Mouse (Mus musculus): ENCODE data around the gene Vti1a. TPM values are rescaled to one million over a fixed set of nuclear protein-coding genes. Genes with fewer than 3 reads are reported as not detected.

Vti1a gene
- polyA plus RNA-seq, 1 experiment from 2014 or later: 28.4 TPM

DNA sequence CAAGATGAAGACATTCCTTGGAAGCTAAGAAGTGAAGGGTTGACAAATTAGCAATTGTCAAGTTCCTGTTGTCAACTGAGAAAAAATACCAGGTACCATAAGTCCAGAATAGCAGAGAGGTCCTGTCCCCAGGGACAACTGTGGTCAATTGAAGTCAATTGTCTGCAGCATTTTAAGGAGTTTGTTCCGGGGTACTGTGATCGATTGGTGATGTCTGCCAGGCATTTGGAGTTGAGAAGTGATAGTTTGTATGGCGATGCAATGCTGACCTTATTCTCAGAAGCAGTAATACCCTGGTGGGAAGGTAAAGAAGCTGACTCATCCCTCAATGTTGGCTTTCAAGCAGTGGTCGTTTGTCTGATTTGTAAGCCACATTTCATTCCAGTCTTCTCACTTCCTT is 170.4 kb downstream of the Vti1a start:
- no peak overlapping the region for H3K27ac ChIP-seq (ENCODE audit: low read depth, low read length)
- DNase-seq (ENCODE audit: low spot score) (no peak), ATAC-seq (replicated peaks; ENCODE audit: low FRiP score) (no peak)
- 76% methylated on average over 4 of the region's 4 CpGs for WGBS
- H3K4me3 ChIP-seq (ENCODE audit: low read depth, low read length): no peak overlapping the region
- peaks cover 11% of the 10 kb centered on the region; the same call in 1 of the 2 replicates for H3K4me1 ChIP-seq (replicated peaks; ENCODE audit: control insufficient read depth, insufficient read depth, low read length)
- no peak overlapping the region for H3K4me2 ChIP-seq (ENCODE audit: low read depth, low read length, severe bottlenecking)
- no peaks in the 10 kb centered on the region for H3K27me3 ChIP-seq (ENCODE audit: control insufficient read depth, insufficient read depth, low read length)
- no peak overlapping the region for H3K9ac ChIP-seq (ENCODE audit: low read length)
- no peaks in the 10 kb centered on the region for H3K9me3 ChIP-seq (ENCODE audit: control insufficient read depth, low read length)
- no peaks in the 10 kb centered on the region for H3K36me3 ChIP-seq (ENCODE audit: control insufficient read depth, insufficient read depth, low read length)

DNA sequence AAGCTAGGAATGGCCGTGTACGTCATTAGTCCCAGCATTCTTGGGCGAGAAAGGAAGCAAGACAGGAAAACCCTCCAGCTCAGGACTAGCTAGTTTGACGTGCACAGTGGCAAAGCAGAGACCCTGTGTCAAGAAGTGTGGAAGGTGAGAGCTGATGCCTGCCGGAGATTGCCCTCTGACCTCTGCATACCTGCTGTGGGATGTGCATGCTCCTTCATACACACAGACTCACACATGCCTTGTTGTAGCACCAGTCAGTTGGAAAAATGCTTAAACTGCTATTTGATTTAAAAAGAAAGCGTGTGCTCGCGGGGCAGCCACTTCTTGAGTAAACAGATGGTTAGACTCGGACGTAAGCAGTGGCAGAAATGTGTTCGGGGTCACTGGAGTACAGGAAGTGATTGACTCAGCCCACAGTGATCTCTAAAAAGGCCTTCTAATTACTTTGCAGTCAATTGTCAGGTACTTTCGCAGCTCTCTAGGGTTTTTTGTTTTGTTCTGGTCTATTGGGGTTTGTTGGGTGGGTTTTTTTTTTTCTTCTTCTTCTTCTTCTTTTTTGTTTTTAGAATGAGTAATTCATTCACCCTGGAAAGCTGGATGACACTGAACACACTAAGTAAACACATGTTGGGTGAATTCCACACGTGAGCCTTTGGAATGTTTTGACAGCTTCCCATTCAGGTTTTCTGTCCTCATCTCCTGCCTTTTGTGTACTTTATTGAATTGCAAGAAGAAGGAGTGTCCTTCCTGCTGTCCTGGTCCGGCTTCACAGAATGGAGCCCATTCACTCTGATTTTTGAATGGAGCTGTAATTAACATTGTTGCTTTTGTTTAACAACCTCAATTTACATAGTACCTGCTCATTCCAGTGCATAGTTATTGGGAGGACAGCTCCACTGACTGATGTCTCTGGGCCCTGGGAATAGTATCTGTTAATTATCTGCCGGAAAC is 175.3 kb downstream of the Vti1a start:
- Histone ChIP-seq H3K27me3 (ENCODE audit: control insufficient read depth, insufficient read depth, low read length) (peaks cover 6% of the 10 kb centered on the region; the same call in 1 of the 2 replicates), H3K4me3 (ENCODE audit: low read depth, low read length) (no peak overlapping the region), H3K9ac (ENCODE audit: low read length) (no peak overlapping the region), H3K27ac (ENCODE audit: low read depth, low read length) (no peak overlapping the region), H3K36me3 (ENCODE audit: control insufficient read depth, insufficient read depth, low read length) (no peaks in the 10 kb centered on the region), H3K4me2 (ENCODE audit: low read depth, low read length, severe bottlenecking) (no peak overlapping the region), H3K9me3 (ENCODE audit: control insufficient read depth, low read length) (no peaks in the 10 kb centered on the region), H3K4me1 (replicated peaks; ENCODE audit: control insufficient read depth, insufficient read depth, low read length) (peaks cover 12% of the 10 kb centered on the region)
- DNase-seq (ENCODE audit: low spot score) (no peak), ATAC-seq (replicated peaks; ENCODE audit: low FRiP score) (peak; percentile 55; the same call in 1 of the 2 replicates)
- 20% methylated on average over 15 of the region's 15 CpGs for WGBS

DNA sequence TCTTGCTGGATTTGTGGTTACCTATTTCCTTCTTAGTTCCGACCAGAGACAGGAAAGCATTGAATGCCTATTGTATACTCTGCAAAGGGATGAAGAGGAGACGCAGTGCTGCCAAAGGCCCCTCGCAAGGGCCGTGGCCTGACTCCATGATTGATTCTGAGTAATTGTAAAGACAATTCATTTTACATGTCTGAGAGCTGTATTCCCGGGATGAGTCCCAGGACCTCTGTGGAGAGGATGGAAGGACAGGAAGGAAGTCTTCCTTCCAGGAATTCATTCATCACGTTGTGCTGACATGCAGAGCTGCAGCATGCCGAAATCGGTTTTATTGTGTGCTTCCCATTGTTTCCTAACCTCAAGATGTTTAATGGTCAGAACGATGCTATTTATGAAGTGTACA is 180.2 kb downstream of the Vti1a start:
- peaks cover 6% of the 10 kb centered on the region; the same call in 1 of the 2 replicates for H3K27me3 ChIP-seq (ENCODE audit: control insufficient read depth, insufficient read depth, low read length)
- 82% methylated on average over 9 of the region's 9 CpGs for WGBS
- ATAC-seq (replicated peaks; ENCODE audit: low FRiP score): no peak
- H3K27ac ChIP-seq (ENCODE audit: low read depth, low read length): no peak overlapping the region
- H3K4me2 ChIP-seq (ENCODE audit: low read depth, low read length, severe bottlenecking): no peak overlapping the region
- no peaks in the 10 kb centered on the region for H3K36me3 ChIP-seq (ENCODE audit: control insufficient read depth, insufficient read depth, low read length)
- H3K9me3 ChIP-seq (ENCODE audit: control insufficient read depth, low read length): no peaks in the 10 kb centered on the region
- peaks cover 9% of the 10 kb centered on the region for H3K4me1 ChIP-seq (replicated peaks; ENCODE audit: control insufficient read depth, insufficient read depth, low read length)
- H3K9ac ChIP-seq (ENCODE audit: low read length): no peak overlapping the region
- H3K4me3 ChIP-seq (ENCODE audit: low read depth, low read length): no peak overlapping the region
- no peak for DNase-seq (ENCODE audit: low spot score)

DNA sequence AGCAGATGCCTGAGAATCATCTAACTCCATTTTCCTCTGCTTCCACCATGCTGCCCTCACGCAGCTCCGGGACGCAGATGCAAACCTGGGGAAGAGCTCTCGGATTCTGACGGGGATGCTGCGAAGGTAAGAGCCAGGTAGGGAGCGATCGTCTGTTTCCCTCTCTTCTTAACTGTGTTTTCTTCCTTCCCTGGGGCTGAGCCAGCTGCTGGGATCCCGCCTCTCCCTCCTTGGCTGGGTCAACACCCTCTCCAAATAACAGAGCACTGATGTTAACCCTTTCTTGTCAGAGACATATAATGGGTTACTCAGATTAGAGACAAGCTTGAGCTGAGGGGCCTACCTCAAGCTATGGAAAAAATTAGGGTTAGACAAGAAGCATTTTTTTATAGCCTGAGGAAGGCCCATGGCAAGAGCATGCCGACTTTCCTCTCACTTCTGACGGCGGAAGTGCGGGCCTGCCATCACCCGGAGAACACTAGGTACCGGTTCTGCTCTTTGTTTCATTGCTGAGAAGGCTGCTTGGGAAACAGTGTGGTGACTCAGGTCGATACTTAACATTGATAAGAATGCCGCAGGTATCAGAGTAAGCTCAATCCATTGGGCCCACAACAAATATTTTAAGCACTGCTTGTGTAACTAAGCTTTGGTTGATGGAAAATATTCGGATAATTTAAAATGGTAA is 183.2 kb downstream of the Vti1a start:
- DNase-seq (ENCODE audit: low spot score): no peak
- H3K27ac ChIP-seq (ENCODE audit: low read depth, low read length): no peak overlapping the region
- peaks cover under 1% of the 10 kb centered on the region; the same call in 1 of the 2 replicates for H3K27me3 ChIP-seq (ENCODE audit: control insufficient read depth, insufficient read depth, low read length)
- H3K4me3 ChIP-seq (ENCODE audit: low read depth, low read length): no peak overlapping the region
- 69% methylated on average over 18 of the region's 18 CpGs for WGBS
- no peak overlapping the region for H3K4me2 ChIP-seq (ENCODE audit: low read depth, low read length, severe bottlenecking)
- no peak for ATAC-seq (replicated peaks; ENCODE audit: low FRiP score)
- no peaks in the 10 kb centered on the region for H3K36me3 ChIP-seq (ENCODE audit: control insufficient read depth, insufficient read depth, low read length)
- H3K4me1 ChIP-seq (replicated peaks; ENCODE audit: control insufficient read depth, insufficient read depth, low read length): 0 out of 2 replicates have a peak, but pooled peaks cover 2% of the 10 kb centered on the region
- no peak overlapping the region for H3K9ac ChIP-seq (ENCODE audit: low read length)
- no peaks in the 10 kb centered on the region for H3K9me3 ChIP-seq (ENCODE audit: control insufficient read depth, low read length)

DNA sequence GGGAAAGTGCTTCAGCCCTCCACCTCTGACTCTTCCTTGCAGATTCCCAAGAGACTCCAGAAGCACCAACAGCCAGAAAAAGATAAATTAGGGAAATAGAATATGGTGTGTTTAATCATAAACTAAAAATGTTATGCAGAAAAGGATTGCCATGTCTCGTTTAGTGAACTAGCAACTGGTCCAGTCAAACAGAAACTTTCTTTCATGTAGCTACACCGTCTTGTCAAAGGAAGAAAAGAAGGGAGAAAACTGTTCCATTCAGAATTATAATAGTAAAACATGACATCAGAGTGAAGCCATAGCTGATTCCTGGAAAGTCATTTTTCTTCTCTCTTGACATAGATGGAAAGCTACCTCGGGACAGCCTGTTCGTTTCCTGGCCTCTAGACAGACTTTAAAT is 185.9 kb downstream of the Vti1a start:
- Histone ChIP-seq H3K4me3 (ENCODE audit: low read depth, low read length) (no peak overlapping the region), H3K9ac (ENCODE audit: low read length) (no peak overlapping the region), H3K9me3 (ENCODE audit: control insufficient read depth, low read length) (no peaks in the 10 kb centered on the region), H3K27me3 (ENCODE audit: control insufficient read depth, insufficient read depth, low read length) (no peaks in the 10 kb centered on the region), H3K4me2 (ENCODE audit: low read depth, low read length, severe bottlenecking) (no peak overlapping the region), H3K27ac (ENCODE audit: low read depth, low read length) (no peak overlapping the region), H3K4me1 (replicated peaks; ENCODE audit: control insufficient read depth, insufficient read depth, low read length) (0 out of 2 replicates have a peak, but pooled peaks cover 2% of the 10 kb centered on the region), H3K36me3 (ENCODE audit: control insufficient read depth, insufficient read depth, low read length) (no peaks in the 10 kb centered on the region; the same call in 1 of the 2 replicates)
- 65% methylated on average over 4 of the region's 4 CpGs for WGBS
- DNase-seq (ENCODE audit: low spot score) (no peak), ATAC-seq (replicated peaks; ENCODE audit: low FRiP score) (no peak)

DNA sequence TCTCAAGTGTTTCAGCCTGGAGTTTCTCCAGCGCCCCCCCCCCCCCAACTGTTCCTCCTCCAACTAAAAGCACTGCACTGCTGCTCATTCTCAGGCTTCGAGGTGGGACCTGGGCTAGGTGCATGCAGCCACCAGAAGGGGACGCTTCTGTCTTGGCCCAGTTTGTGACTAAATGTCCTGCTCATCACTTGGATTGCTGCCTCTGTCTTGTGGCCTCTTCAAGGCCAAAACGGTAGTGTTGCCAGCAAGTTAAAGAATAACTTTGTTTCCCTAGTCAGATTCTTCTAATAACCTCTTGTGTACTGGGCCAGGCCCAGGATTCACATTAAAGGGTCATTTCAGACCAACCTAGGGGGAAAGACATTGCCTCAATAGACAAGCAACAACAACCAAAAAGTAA is 187.7 kb downstream of the Vti1a start:
- H3K4me1 ChIP-seq (replicated peaks; ENCODE audit: control insufficient read depth, insufficient read depth, low read length): 0 out of 2 replicates have a peak, but pooled peaks cover 2% of the 10 kb centered on the region
- no peak for DNase-seq (ENCODE audit: low spot score)
- no peak overlapping the region for H3K4me3 ChIP-seq (ENCODE audit: low read depth, low read length)
- ATAC-seq (replicated peaks; ENCODE audit: low FRiP score): no peak
- no peak overlapping the region for H3K4me2 ChIP-seq (ENCODE audit: low read depth, low read length, severe bottlenecking)
- H3K9me3 ChIP-seq (ENCODE audit: control insufficient read depth, low read length): no peaks in the 10 kb centered on the region
- no peak overlapping the region for H3K27ac ChIP-seq (ENCODE audit: low read depth, low read length)
- H3K27me3 ChIP-seq (ENCODE audit: control insufficient read depth, insufficient read depth, low read length): no peaks in the 10 kb centered on the region
- H3K9ac ChIP-seq (ENCODE audit: low read length): no peak overlapping the region
- H3K36me3 ChIP-seq (ENCODE audit: control insufficient read depth, insufficient read depth, low read length): no peaks in the 10 kb centered on the region; the same call in 1 of the 2 replicates
- 92% methylated on average over 4 of the region's 4 CpGs for WGBS

DNA sequence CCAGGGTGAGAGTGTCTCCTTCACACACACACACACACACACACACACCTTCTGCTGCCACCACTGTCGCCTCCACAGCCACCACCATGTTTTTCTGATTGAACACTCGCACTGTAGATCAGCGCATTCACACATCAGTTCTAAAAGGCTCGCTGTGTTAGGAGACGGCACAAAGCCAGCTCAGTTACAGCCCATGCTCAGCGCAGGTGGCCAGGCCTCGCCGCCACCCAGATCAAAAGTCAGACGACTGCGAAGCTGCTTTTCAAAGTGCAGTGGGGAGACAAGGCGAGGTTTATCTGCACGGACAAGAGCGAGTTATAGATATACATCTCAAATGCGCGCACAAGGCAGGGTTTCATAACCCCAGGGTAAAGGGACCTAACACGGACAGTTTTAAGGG is 191.7 kb downstream of the Vti1a start:
- no peak overlapping the region for H3K9ac ChIP-seq (ENCODE audit: low read length)
- H3K27me3 ChIP-seq (ENCODE audit: control insufficient read depth, insufficient read depth, low read length): no peaks in the 10 kb centered on the region
- ATAC-seq (replicated peaks; ENCODE audit: low FRiP score) (no peak), DNase-seq (ENCODE audit: low spot score) (no peak)
- no peak overlapping the region for H3K4me3 ChIP-seq (ENCODE audit: low read depth, low read length)
- no peak overlapping the region for H3K4me2 ChIP-seq (ENCODE audit: low read depth, low read length, severe bottlenecking)
- H3K4me1 ChIP-seq (replicated peaks; ENCODE audit: control insufficient read depth, insufficient read depth, low read length): no peaks in the 10 kb centered on the region
- no peaks in the 10 kb centered on the region; the same call in 1 of the 2 replicates for H3K36me3 ChIP-seq (ENCODE audit: control insufficient read depth, insufficient read depth, low read length)
- 81% methylated on average over 16 of the region's 16 CpGs for WGBS
- no peak overlapping the region for H3K27ac ChIP-seq (ENCODE audit: low read depth, low read length)
- H3K9me3 ChIP-seq (ENCODE audit: control insufficient read depth, low read length): no peaks in the 10 kb centered on the region

DNA sequence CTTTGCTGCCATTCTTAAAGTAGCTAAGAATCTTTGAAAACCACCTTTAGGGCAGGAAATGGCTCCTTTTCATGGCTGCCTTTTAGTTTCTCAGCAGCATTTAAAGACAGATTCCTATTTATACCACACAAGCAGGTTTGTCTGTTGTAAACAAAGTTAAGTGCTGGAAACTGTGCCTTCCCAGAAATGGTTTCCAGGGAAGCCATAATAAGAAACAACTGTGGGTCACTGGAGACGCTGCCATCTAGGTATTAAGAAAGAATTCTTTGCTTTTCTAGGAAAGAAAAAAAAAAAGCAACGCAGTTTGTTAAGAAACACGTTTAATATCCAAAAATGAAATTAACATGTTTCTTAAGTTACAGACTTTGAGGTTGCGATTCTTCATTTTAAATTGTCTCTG is 192.1 kb downstream of the Vti1a start:
- Histone ChIP-seq H3K27me3 (ENCODE audit: control insufficient read depth, insufficient read depth, low read length) (no peaks in the 10 kb centered on the region), H3K4me2 (ENCODE audit: low read depth, low read length, severe bottlenecking) (no peak overlapping the region), H3K4me1 (replicated peaks; ENCODE audit: control insufficient read depth, insufficient read depth, low read length) (no peaks in the 10 kb centered on the region), H3K27ac (ENCODE audit: low read depth, low read length) (no peak overlapping the region), H3K9me3 (ENCODE audit: control insufficient read depth, low read length) (no peaks in the 10 kb centered on the region), H3K4me3 (ENCODE audit: low read depth, low read length) (no peak overlapping the region), H3K36me3 (ENCODE audit: control insufficient read depth, insufficient read depth, low read length) (no peaks in the 10 kb centered on the region; the same call in 1 of the 2 replicates), H3K9ac (ENCODE audit: low read length) (no peak overlapping the region)
- ATAC-seq (replicated peaks; ENCODE audit: low FRiP score) (no peak), DNase-seq (ENCODE audit: low spot score) (no peak)
- WGBS: 86% methylated on average over 4 of the region's 4 CpGs

Measured in forebrain, embryonic 11.5 days (tissue).